Mouse (Mus musculus): Measurements from ENCODE around the gene Cabp1.
A peak's percentile ranks its signal among the peaks of the same experiment; 100 is the strongest.

- TF ChIP-seq REST (IDR thresholded peaks at IDR 0.05; ENCODE audit: insufficient read depth, insufficient read length) (no peak), POLR2A (IDR thresholded peaks at IDR 0.05; ENCODE audit: insufficient read length, low read depth) (no peak), POLR2AphosphoS2 (IDR thresholded peaks at IDR 0.05; ENCODE audit: insufficient read length, low read depth) (peak; percentile 24), CEBPB (IDR thresholded peaks at IDR 0.05; ENCODE audit: insufficient read depth, poor library complexity, severe bottlenecking) (no peak), USF1 (IDR thresholded peaks at IDR 0.05; ENCODE audit: low read depth) (no peak), E2F4 (IDR thresholded peaks at IDR 0.05; ENCODE audit: insufficient read depth) (no peak), MAX (IDR thresholded peaks at IDR 0.05; ENCODE audit: low read depth) (no peak), MYOG (IDR thresholded peaks at IDR 0.05; ENCODE audit: control insufficient read depth in 1 of 3, insufficient read depth in 1 of 3, insufficient read length in 2 of 3, low read depth in 2 of 3) (no peak), TCF12 (IDR thresholded peaks at IDR 0.05; ENCODE audit: insufficient read depth, poor library complexity, severe bottlenecking) (no peak), SRF (IDR thresholded peaks at IDR 0.05; ENCODE audit: control insufficient read depth, insufficient read length, low read depth) (no peak)
These were observed 46.0 kb upstream of the Cabp1 start for GRCm38 (mm10) chr5:115240191-115240590.

All from myocyte (in vitro differentiated cells).